Mouse (Mus musculus): ENCODE measurements at regions not wholly inside any gene's neighbourhood (a gene's known extent, or its start where the extent isn't known, plus 50 kb on each side); places are given as distances from the start of the nearest gene placed in this dataset.

DNA sequence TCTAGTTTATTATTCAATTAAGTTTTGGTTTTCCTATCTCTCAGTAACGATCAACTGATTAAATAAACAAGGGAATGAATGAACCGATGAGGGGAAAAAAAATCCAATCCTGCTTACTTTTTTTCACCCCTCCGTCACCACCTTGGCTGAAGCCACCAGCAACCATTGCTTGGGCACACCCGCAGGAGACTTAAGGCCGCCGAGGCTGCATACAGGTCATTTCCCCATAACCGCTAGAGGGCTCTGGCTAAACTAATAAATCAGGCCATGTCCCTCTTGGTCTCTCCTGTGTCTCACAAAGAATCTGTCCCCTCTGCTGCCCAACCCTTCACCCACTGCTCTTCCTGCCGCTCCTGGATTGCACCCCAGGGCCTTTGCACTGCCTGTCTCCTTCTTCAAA lies 136.3 kb downstream of the Rbm19 start:
- TF ChIP-seq CTCF (IDR thresholded peaks at IDR 0.05; ENCODE audit: borderline replicate concordance, extremely low read depth, insufficient read depth, insufficient read length) (peak; percentile 68), POLR2A (IDR thresholded peaks at IDR 0.05; ENCODE audit: borderline replicate concordance, extremely low read depth, insufficient read depth, insufficient read length, poor library complexity, severe bottlenecking) (no peak)
